Comparison of ENCODE assay signal across 16 mouse cellular contexts in genomic region chr12:84185547-84185946, GRCm38 (mm10). TPM values are rescaled to one million over a fixed set of nuclear protein-coding genes. Genes with fewer than 3 reads are reported as not detected.
A peak's percentile ranks its signal among the peaks of the same experiment; 100 is the strongest.
DNase-seq lines count a peak whose midpoint lies in the region; ATAC-seq and TF ChIP-seq lines count a peak whose summit lies in the region.
"Had no signal": no experiment of that assay in that cellular context is flagged by ENCODE, and none has a peak within 500 bp of the region (broad histone marks: within the 10 kb centered on the region; RNA-seq: fewer than 3 reads in every experiment).

No protein-coding gene starts in this region.

- H3K4me2 ChIP-seq in kidney, embryonic 15.5 days = no peak overlapping the region
- H3K4me2 ChIP-seq in lung, postnatal 0 days (replicated peaks; ENCODE audit: low read depth, low read length) = no peak overlapping the region
- H3K4me2 ChIP-seq: limb, embryonic 15.5 days; midbrain, embryonic 11.5 days had no signal

- peaks cover 16% of the 10 kb centered on the region for H3K36me3 ChIP-seq in heart, embryonic 10.5 days
- peaks cover 9% of the 10 kb centered on the region for H3K36me3 ChIP-seq in kidney, embryonic 15.5 days
- H3K36me3 ChIP-seq in lung, postnatal 0 days (ENCODE audit: insufficient read depth, low read length) = no peaks in the 10 kb centered on the region
- H3K36me3 ChIP-seq: limb, embryonic 15.5 days had no signal

- no peak overlapping the region for H3K4me3 ChIP-seq in heart, embryonic 10.5 days
- no peak overlapping the region for H3K4me3 ChIP-seq in kidney, embryonic 15.5 days (replicated peaks)
- no peak overlapping the region for H3K4me3 ChIP-seq in lung, postnatal 0 days (ENCODE audit: low read depth, low read length)
- H3K4me3 ChIP-seq: heart, adult 2 months; limb, embryonic 15.5 days had no signal

- TF ChIP-seq EP300 in lung, postnatal 0 days (IDR thresholded peaks at IDR 0.05) = no peak

- peak overlapping the region; percentile 11; the same call in 1 of the 2 replicates for H3K27ac ChIP-seq in heart, embryonic 10.5 days
- no peak overlapping the region for H3K27ac ChIP-seq in kidney, embryonic 15.5 days
- peak overlapping the region; percentile 75; the same call in 1 of the 2 replicates for H3K27ac ChIP-seq in lung, postnatal 0 days (ENCODE audit: low read length)
- H3K27ac ChIP-seq: heart, adult 2 months; limb, embryonic 15.5 days; macrophage had no signal

- no peak for DNase-seq in heart, embryonic 10.5 days (ENCODE audit: low spot score)
- DNase-seq in heart, postnatal 14 days = no peak
- DNase-seq in kidney, postnatal 10 days = peak; percentile 20
- no peak for DNase-seq in lung, postnatal 0 days (ENCODE audit: low spot score)
- DNase-seq in lung, adult 18-20 months = no peak
- DNase-seq in thymus, postnatal 10 days (ENCODE audit: low spot score in 2 of 2) = no peak
- DNase-seq: cerebellum, postnatal 36 days; gastrocnemius, postnatal 10 days; heart, postnatal 36 days; thymus, postnatal 4 days had no signal

- H3K4me1 ChIP-seq in heart, embryonic 10.5 days = peaks cover 68% of the 10 kb centered on the region
- H3K4me1 ChIP-seq in kidney, embryonic 15.5 days = peaks cover 67% of the 10 kb centered on the region
- H3K4me1 ChIP-seq in lung, postnatal 0 days (ENCODE audit: insufficient read depth, low read depth, low read length) = peaks cover 69% of the 10 kb centered on the region

- no peaks in the 10 kb centered on the region for H3K9me3 ChIP-seq in heart, embryonic 10.5 days
- no peaks in the 10 kb centered on the region for H3K9me3 ChIP-seq in kidney, embryonic 15.5 days (replicated peaks)
- no peaks in the 10 kb centered on the region for H3K9me3 ChIP-seq in lung, postnatal 0 days (ENCODE audit: low read length)
- H3K9me3 ChIP-seq: limb, embryonic 15.5 days had no signal

- no peak for TF ChIP-seq CTCF in lung, postnatal 0 days (IDR thresholded peaks at IDR 0.05)

- intact Hi-C loops in heart, postnatal 14 days (cut with DNase I) = no loop called here

- no peak overlapping the region for H3K9ac ChIP-seq in kidney, embryonic 15.5 days
- no peak overlapping the region for H3K9ac ChIP-seq in lung, postnatal 0 days (replicated peaks; ENCODE audit: low read depth)
- H3K9ac ChIP-seq: limb, embryonic 15.5 days had no signal

- H3K27me3 ChIP-seq in heart, embryonic 10.5 days (ENCODE audit: insufficient read depth, poor library complexity, severe bottlenecking) = no peaks in the 10 kb centered on the region
- no peaks in the 10 kb centered on the region for H3K27me3 ChIP-seq in kidney, embryonic 15.5 days
- no peaks in the 10 kb centered on the region for H3K27me3 ChIP-seq in lung, postnatal 0 days (replicated peaks; ENCODE audit: insufficient read depth, low read length)
- H3K27me3 ChIP-seq: limb, embryonic 15.5 days had no signal

- WGBS in heart, embryonic 10.5 days = 52% methylated on average over 6 of the region's 6 CpGs
- 76% methylated on average over 6 of the region's 6 CpGs for WGBS in kidney, embryonic 15.5 days
- 56% methylated on average over 6 of the region's 6 CpGs for WGBS in lung, postnatal 0 days

- no peak for ATAC-seq in kidney, embryonic 15.5 days (replicated peaks; ENCODE audit: low FRiP score)
- ATAC-seq in lung, postnatal 0 days = no peak
- ATAC-seq: hindbrain, embryonic 16.5 days had no signal

RNA-seq across cellular contexts. Expression of gene Elmsan1, which starts 33.1 kb away (rescaled TPM):
- polyA plus RNA-seq in heart, embryonic 10.5 days (2016; fragmentation: Nextera tagmentation; extraction: Ambion mirVana) = 8.0 and 10.5 TPM in 2 replicates
- 10 to 100 TPM; 15.7 to 16.9 TPM for total RNA-seq in heart, postnatal 14 days (2021)
- polyA plus RNA-seq in kidney, embryonic 15.5 days (2015; fragmentation: Nextera tagmentation; extraction: Ambion mirVana) = 8.7 and 10.8 TPM in 2 replicates
- 5.9 and 6.7 TPM in 2 replicates for polyA plus RNA-seq in lung, postnatal 0 days (2015; fragmentation: Nextera tagmentation; extraction: Ambion mirVana)

RNA-seq across cellular contexts. Expression of gene Pnma1, which starts 37.3 kb away (rescaled TPM):
- polyA plus RNA-seq in heart, embryonic 10.5 days (2016; fragmentation: Nextera tagmentation; extraction: Ambion mirVana) = 0.71 and 1.1 TPM in 2 replicates
- total RNA-seq in heart, postnatal 14 days (2021) = under 1 TPM; 0.17 to 0.31 TPM
- polyA plus RNA-seq in kidney, embryonic 15.5 days (2015; fragmentation: Nextera tagmentation; extraction: Ambion mirVana) = 1.00 and 1.0 TPM in 2 replicates
- polyA plus RNA-seq in lung, postnatal 0 days (2015; fragmentation: Nextera tagmentation; extraction: Ambion mirVana) = 1.9 and 2.9 TPM in 2 replicates
